Mouse (Mus musculus): ENCODE results near the gene Vps16. TPM values are rescaled to one million over a fixed set of nuclear protein-coding genes. Genes with fewer than 3 reads are reported as not detected.

Vps16 gene
- 64.6 and 68.6 TPM in 2 replicates for polyA plus RNA-seq (2015; fragmentation: Nextera tagmentation; extraction: Ambion mirVana)

DNA sequence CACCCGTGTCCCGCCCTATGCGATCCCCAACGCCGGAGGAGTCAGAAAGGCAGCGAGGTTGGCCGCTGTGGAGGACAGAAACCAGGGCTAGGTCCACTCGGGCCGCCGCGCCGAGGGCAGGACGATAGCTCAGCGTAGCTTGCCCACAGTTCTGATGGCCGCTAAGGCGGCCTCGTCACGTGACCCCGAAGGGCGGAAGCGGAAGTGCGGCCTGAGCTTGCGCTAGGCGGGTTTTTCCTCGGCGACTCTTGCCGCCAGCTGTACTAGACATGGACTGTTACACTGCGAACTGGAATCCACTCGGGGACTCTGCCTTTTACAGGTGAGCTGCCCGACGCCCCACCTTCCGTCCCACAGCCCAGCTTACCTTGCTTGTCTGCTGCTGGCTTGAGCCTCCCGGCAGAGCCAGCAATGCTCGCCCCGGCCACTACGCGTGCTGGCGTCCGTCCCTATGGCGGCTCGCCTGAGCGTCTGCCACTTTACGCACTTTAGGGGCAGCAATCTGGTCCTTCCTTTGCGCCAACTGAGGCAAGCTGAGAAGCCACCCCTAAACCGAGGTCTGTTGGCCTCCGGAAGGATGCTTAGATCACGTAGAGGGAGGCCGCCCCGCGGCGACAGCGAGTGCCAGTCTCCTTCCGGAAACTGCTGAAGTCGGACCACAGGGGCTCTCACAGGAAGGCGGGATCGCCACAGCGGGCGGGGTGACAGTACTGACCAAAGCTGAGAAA lies at the start of gene Vps16, which contains the start of gene Pced1a:
Vps16 (plus strand) TSS at position 214 of the 728 bp plus-strand sequence.
Pced1a (minus strand) TSS at position 576 of the 728 bp plus-strand sequence.
- peak; percentile 93 for DNase-seq (ENCODE audit: low spot score)
- H3K27ac ChIP-seq = peak within 1 kb of the TSS; percentile 89
- H3K4me1 ChIP-seq (replicated peaks; ENCODE audit: insufficient read depth, low read length) = peaks cover 11% of the 10 kb centered on the region
- under 1% methylated on average over 58 of the region's 58 CpGs for WGBS
- peak within 1 kb of the TSS; percentile 85 for H3K9ac ChIP-seq (ENCODE audit: low read depth, low read length)
- H3K27me3 ChIP-seq (ENCODE audit: insufficient read depth, low read length) = no peaks in the 10 kb centered on the region
- peak; percentile 57 for TF ChIP-seq CTCF (IDR thresholded peaks at IDR 0.05; ENCODE audit: low read depth)
- H3K4me2 ChIP-seq (ENCODE audit: low read length) = peak within 1 kb of the TSS; percentile 76
- H3K36me3 ChIP-seq (ENCODE audit: insufficient read depth, low read length) = no peaks in the 10 kb centered on the region
- peak within 1 kb of the TSS; percentile 68 for H3K4me3 ChIP-seq (replicated peaks; ENCODE audit: low read depth, low read length)
- H3K9me3 ChIP-seq (replicated peaks; ENCODE audit: low read length) = no peaks in the 10 kb centered on the region
- peak; percentile 92 for ATAC-seq (replicated peaks; ENCODE audit: low FRiP score, low read depth)

DNA sequence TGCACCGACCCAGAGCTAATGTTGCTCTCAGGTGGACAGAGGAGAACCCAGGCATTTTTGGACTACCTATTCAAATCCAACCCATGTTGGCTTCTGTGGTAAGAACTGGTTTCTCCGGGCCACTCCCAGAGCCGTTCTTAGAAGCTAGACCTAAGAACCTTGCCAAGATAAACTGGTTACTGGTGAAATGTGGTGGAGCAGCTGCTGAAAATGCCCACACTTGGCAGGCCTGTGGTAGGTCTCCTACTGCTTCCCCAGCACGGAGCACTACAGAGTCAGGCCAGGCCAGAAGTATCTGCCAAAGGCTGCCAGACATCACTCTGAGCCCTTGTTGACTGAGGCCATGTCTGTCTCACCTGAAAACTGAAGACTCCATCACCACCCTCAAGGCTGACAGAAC lies 49.2 kb upstream of the Vps16 start:
- no peak for TF ChIP-seq CTCF (IDR thresholded peaks at IDR 0.05; ENCODE audit: low read depth)
- Histone ChIP-seq H3K9ac (ENCODE audit: low read depth, low read length) (no peak overlapping the region), H3K36me3 (ENCODE audit: insufficient read depth, low read length) (no peaks in the 10 kb centered on the region), H3K4me2 (ENCODE audit: low read length) (no peak overlapping the region), H3K27me3 (ENCODE audit: insufficient read depth, low read length) (no peaks in the 10 kb centered on the region), H3K9me3 (replicated peaks; ENCODE audit: low read length) (no peaks in the 10 kb centered on the region), H3K27ac (no peak overlapping the region), H3K4me1 (replicated peaks; ENCODE audit: insufficient read depth, low read length) (no peaks in the 10 kb centered on the region), H3K4me3 (replicated peaks; ENCODE audit: low read depth, low read length) (no peak overlapping the region)
- 75% methylated on average over 4 of the region's 4 CpGs for WGBS
- ATAC-seq (replicated peaks; ENCODE audit: low FRiP score, low read depth) (no peak), DNase-seq (ENCODE audit: low spot score) (no peak)

DNA sequence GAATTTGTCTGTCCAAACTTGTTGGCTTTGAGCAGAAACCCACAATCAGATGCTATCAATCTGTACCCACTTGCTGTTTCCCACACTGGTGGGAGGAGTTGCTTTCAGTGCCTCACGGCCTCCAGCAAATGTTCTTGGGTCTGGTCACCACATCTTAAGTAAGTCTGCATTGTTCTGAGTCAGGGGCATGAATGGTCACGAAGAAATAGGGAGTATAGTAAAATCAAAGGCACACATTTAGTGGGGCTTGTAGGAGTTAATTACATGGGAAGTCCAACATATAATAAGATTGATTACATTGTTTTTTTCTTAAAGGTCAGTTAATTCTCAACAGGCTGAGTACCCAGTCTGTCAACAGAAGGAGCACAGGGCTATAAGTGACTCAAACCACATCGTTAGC lies 40.9 kb upstream of the Vps16 start:
- H3K4me1 ChIP-seq (replicated peaks; ENCODE audit: insufficient read depth, low read length) = no peaks in the 10 kb centered on the region
- no peaks in the 10 kb centered on the region for H3K27me3 ChIP-seq (ENCODE audit: insufficient read depth, low read length)
- WGBS = 21% methylated on average over 3 of the region's 3 CpGs
- no peak for TF ChIP-seq CTCF (IDR thresholded peaks at IDR 0.05; ENCODE audit: low read depth)
- peak; percentile 62 for DNase-seq (ENCODE audit: low spot score)
- no peak overlapping the region for H3K9ac ChIP-seq (ENCODE audit: low read depth, low read length)
- ATAC-seq (replicated peaks; ENCODE audit: low FRiP score, low read depth) = no peak; the same call in 1 of the 2 replicates
- H3K36me3 ChIP-seq (ENCODE audit: insufficient read depth, low read length) = no peaks in the 10 kb centered on the region
- no peak overlapping the region for H3K4me3 ChIP-seq (replicated peaks; ENCODE audit: low read depth, low read length)
- no peak overlapping the region for H3K4me2 ChIP-seq (ENCODE audit: low read length)
- no peak overlapping the region for H3K27ac ChIP-seq
- H3K9me3 ChIP-seq (replicated peaks; ENCODE audit: low read length) = no peaks in the 10 kb centered on the region

DNA sequence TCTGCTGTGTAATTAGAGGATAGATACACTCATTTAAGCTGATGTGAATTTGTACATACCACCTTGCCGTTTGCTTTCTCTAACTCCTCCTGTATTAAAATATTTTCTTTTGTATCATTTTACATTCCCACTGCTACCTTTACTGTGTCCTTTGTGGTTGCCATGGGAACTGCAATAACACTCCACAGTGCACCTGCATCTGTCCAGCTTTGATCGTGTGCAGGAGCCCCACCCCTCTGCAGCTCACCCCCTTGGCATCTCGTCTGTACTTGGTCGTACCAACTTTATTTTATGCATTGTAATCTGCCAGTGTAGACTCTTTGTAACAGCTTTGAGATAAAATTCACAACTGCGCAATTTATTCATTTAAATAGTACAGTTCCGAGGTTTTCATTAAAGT lies 40.2 kb upstream of the Vps16 start:
- Histone ChIP-seq H3K9ac (ENCODE audit: low read depth, low read length) (no peak overlapping the region), H3K4me2 (ENCODE audit: low read length) (no peak overlapping the region), H3K9me3 (replicated peaks; ENCODE audit: low read length) (no peaks in the 10 kb centered on the region), H3K4me1 (replicated peaks; ENCODE audit: insufficient read depth, low read length) (no peaks in the 10 kb centered on the region), H3K36me3 (ENCODE audit: insufficient read depth, low read length) (no peaks in the 10 kb centered on the region), H3K27me3 (ENCODE audit: insufficient read depth, low read length) (no peaks in the 10 kb centered on the region), H3K27ac (no peak overlapping the region), H3K4me3 (replicated peaks; ENCODE audit: low read depth, low read length) (no peak overlapping the region)
- 51% methylated on average over 6 of the region's 6 CpGs for WGBS
- DNase-seq (ENCODE audit: low spot score) (no peak), ATAC-seq (replicated peaks; ENCODE audit: low FRiP score, low read depth) (no peak)
- no peak for TF ChIP-seq CTCF (IDR thresholded peaks at IDR 0.05; ENCODE audit: low read depth)

DNA sequence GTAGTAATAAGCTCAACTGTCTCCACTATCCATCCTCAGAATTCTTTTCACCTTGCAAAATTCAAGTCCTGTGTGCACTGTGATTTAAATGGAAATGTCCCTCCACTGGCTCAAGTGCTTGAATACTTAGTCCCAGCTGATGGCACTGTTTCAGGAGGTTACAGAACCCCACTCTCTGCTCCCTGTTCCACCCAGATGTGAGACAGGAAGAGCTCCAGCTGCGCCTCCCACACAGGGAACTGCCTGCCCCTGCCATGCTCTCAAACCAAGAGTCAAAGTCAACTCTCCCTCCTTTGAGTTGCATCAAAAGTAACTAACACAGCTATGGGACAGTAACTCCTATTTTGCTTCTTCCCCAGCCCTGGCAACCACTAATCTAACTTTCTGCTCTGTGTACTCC lies 37.9 kb upstream of the Vps16 start:
- ATAC-seq (replicated peaks; ENCODE audit: low FRiP score, low read depth) (no peak), DNase-seq (ENCODE audit: low spot score) (no peak)
- Histone ChIP-seq H3K27me3 (ENCODE audit: insufficient read depth, low read length) (no peaks in the 10 kb centered on the region), H3K27ac (no peak overlapping the region), H3K4me1 (replicated peaks; ENCODE audit: insufficient read depth, low read length) (no peaks in the 10 kb centered on the region), H3K4me3 (replicated peaks; ENCODE audit: low read depth, low read length) (no peak overlapping the region), H3K9me3 (replicated peaks; ENCODE audit: low read length) (no peaks in the 10 kb centered on the region), H3K9ac (ENCODE audit: low read depth, low read length) (no peak overlapping the region), H3K4me2 (ENCODE audit: low read length) (no peak overlapping the region), H3K36me3 (ENCODE audit: insufficient read depth, low read length) (no peaks in the 10 kb centered on the region)
- no peak for TF ChIP-seq CTCF (IDR thresholded peaks at IDR 0.05; ENCODE audit: low read depth)
- WGBS = 67% methylated on average over 1 of the region's 1 CpGs

DNA sequence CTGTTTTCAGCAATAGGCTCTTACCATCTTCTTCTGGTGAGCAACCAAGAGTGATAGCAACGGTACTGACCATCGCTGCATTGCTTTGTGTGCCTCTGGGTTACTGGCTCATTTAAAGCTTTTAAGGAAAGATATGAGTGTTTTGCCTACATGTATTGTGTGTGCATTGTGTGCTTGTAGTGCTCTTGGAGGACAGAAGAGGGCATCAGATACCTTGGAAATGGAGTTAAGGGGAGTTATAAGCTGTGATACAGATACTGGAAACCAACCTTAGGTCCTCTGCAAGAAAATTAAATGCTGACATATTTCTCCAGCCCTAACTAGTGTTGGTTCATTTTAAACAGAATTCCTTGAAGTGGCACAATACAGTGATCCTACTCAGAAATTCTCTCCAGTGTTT lies 35.3 kb upstream of the Vps16 start:
- peak; percentile 58 for DNase-seq (ENCODE audit: low spot score)
- 67% methylated on average over 2 of the region's 2 CpGs for WGBS
- no peak overlapping the region for H3K9ac ChIP-seq (ENCODE audit: low read depth, low read length)
- no peaks in the 10 kb centered on the region for H3K36me3 ChIP-seq (ENCODE audit: insufficient read depth, low read length)
- no peaks in the 10 kb centered on the region for H3K9me3 ChIP-seq (replicated peaks; ENCODE audit: low read length)
- no peaks in the 10 kb centered on the region for H3K4me1 ChIP-seq (replicated peaks; ENCODE audit: insufficient read depth, low read length)
- H3K27me3 ChIP-seq (ENCODE audit: insufficient read depth, low read length) = no peaks in the 10 kb centered on the region
- no peak overlapping the region for H3K4me2 ChIP-seq (ENCODE audit: low read length)
- no peak overlapping the region for H3K4me3 ChIP-seq (replicated peaks; ENCODE audit: low read depth, low read length)
- TF ChIP-seq CTCF (IDR thresholded peaks at IDR 0.05; ENCODE audit: low read depth) = peak; percentile 70
- H3K27ac ChIP-seq = no peak overlapping the region
- no peak for ATAC-seq (replicated peaks; ENCODE audit: low FRiP score, low read depth)

Data from kidney, postnatal 0 days (tissue).